Mouse (Mus musculus) liver, embryonic 12.5 days (tissue): ENCODE results near the gene Pam. TPM values are rescaled to one million over a fixed set of nuclear protein-coding genes. Genes with fewer than 3 reads are reported as not detected.
"Not testable (repeated sequence)": the region's sequence is repeated elsewhere in the genome, so short reads cannot be mapped to it uniquely, and the experiment has no call there.

Experiments
- ATAC-seq: fragments of 200-750 bp; cut with Nextera tagmentation; 2 replicates; pipeline ENCODE4 v1.8.0; 2017; ENCODE audit warnings: moderate number of reproducible peaks, mild to moderate bottlenecking, moderate library complexity
- H3K27ac ChIP-seq: fragments of 300-500 bp; sonication (generic); 2 replicates; pipeline ENCODE4 v1.5.1; 2016; ENCODE audit warnings: mild to moderate bottlenecking
- H3K27me3 ChIP-seq: fragments of 300-500 bp; sonication (generic); replicated peaks from 2 replicates; pipeline ENCODE4 v1.6.1; 2016; ENCODE audit warnings: mild to moderate bottlenecking, moderate library complexity
- H3K36me3 ChIP-seq: fragments of 300-500 bp; sonication (generic); 2 replicates; pipeline ENCODE4 v1.6.1; 2016; ENCODE audit warnings: mild to moderate bottlenecking, moderate library complexity
- H3K4me1 ChIP-seq: fragments of 300-500 bp; sonication (generic); 2 replicates; pipeline ENCODE4 v1.6.1; 2016
- H3K4me2 ChIP-seq: fragments of 300-500 bp; sonication (generic); 2 replicates; pipeline ENCODE4 v1.6.1; 2016; ENCODE audit warnings: mild to moderate bottlenecking, moderate library complexity
- H3K4me3 ChIP-seq: fragments of 300-500 bp; sonication (generic); 2 replicates; pipeline ENCODE4 v1.5.1; 2016; ENCODE audit warnings: mild to moderate bottlenecking, moderate library complexity
- H3K9ac ChIP-seq: fragments of 300-500 bp; sonication (generic); 2 replicates; pipeline ENCODE4 v1.6.1; 2016; ENCODE audit warnings: mild to moderate bottlenecking, moderate library complexity
- H3K9me3 ChIP-seq: fragments of 300-500 bp; sonication (generic); replicated peaks from 2 replicates; pipeline ENCODE4 v1.6.1; 2016; ENCODE audit warnings: mild to moderate bottlenecking, moderate library complexity
- WGBS: fragments of 180-500 bp; shearing (Covaris S2); methylation state at CpG from one replicate; pipeline ENCODE4 v1.1.7; 2016; ENCODE audit not compliant: insufficient replicate concordance; 5-methylcytosine and 5-hydroxymethylcytosine counted together
- polyA plus RNA-seq: library from polyadenylated mRNA; unstranded; fragments of >200 nt; fragmentation: Nextera tagmentation; extraction: Ambion mirVana; gene quantifications from 2 replicates; pipeline ENCODE4 v1.2.1, GENCODE M21; 2016

The Pam gene
- polyA plus RNA-seq, 1 experiment from 2014 or later: 11.3 TPM

GRCm38 (mm10) chr1:97768089-97768488 lies 327.4 kb downstream of the Pam start:
- H3K27ac ChIP-seq: no peak overlapping the region
- no peaks in the 10 kb centered on the region for H3K27me3 ChIP-seq
- H3K9me3 ChIP-seq: no peaks in the 10 kb centered on the region
- H3K4me2 ChIP-seq: peak overlapping the region; percentile 88
- no peak for ATAC-seq
- whole genome bisulfite sequencing: 65% methylated on average over 2 of the region's 2 CpGs
- no peak overlapping the region; the same call in 1 of the 2 replicates for H3K9ac ChIP-seq
- peak overlapping the region; percentile 89 for H3K4me3 ChIP-seq
- no peaks in the 10 kb centered on the region for H3K36me3 ChIP-seq
- H3K4me1 ChIP-seq: peaks cover 45% of the 10 kb centered on the region

DNA sequence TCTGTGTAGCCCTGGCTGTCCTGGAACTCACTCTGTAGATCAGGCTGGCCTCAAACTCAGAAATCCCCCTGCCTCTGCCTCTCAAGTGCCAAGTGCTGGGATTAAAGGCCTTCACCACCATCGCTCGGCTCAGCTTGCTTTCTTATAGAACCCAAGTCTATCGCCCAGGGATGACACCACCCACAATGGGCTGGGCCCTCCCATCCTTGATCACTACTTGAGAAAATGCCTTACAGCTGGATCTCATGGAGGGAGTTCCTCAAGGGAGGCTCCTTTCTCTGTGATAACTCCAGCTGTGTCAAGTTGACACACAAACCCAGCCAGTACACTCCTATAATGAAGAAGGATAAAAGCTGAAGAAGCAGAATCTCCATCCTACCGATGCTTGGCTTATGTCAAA lies 329.7 kb downstream of the Pam start:
- not testable (repeated sequence) for H3K36me3 ChIP-seq, H3K27ac ChIP-seq, H3K27me3 ChIP-seq, H3K4me2 ChIP-seq, ATAC-seq, H3K9ac ChIP-seq, H3K4me3 ChIP-seq, H3K9me3 ChIP-seq
- 73% methylated on average over 4 of the region's 4 CpGs for WGBS
- H3K4me1 ChIP-seq: peaks cover 26% of the 10 kb centered on the region

- no peaks in the 10 kb centered on the region for H3K9me3 ChIP-seq
- no peak for ATAC-seq
- H3K27ac ChIP-seq: no peak overlapping the region
- 81% methylated on average over 6 of the region's 6 CpGs for WGBS
- peaks cover 10% of the 10 kb centered on the region; the same call in 1 of the 2 replicates for H3K4me1 ChIP-seq
- H3K9ac ChIP-seq: no peak overlapping the region
- H3K4me2 ChIP-seq: no peak overlapping the region
- H3K36me3 ChIP-seq: peaks cover 11% of the 10 kb centered on the region
- no peaks in the 10 kb centered on the region for H3K27me3 ChIP-seq
- no peak overlapping the region for H3K4me3 ChIP-seq
These were observed 334.0 kb downstream of the Pam start for GRCm38 (mm10) chr1:97761477-97761876.

DNA sequence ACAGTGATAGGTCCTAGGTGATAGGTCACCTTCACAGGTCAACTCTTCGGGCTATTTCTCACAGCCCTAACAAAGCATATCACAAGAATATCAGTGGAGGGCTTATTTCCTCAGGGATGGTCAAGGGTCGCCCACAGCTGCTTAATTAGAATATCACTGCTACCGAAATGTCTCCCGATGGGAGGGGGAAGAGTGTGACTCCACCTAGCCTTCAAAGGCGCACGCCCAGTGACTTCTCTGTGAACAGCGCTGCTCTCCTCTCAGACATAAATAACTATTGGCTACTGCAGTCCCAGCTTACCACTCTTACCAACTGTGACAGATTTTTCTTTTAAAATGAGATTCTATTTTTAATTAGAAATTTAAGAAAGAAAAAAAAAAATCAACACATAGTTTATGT lies 334.8 kb downstream of the Pam start:
- no peaks in the 10 kb centered on the region for H3K9me3 ChIP-seq
- 75% methylated on average over 7 of the region's 7 CpGs for WGBS
- no peak for ATAC-seq
- H3K4me2 ChIP-seq: no peak overlapping the region
- H3K27me3 ChIP-seq: no peaks in the 10 kb centered on the region
- H3K27ac ChIP-seq: no peak overlapping the region
- H3K4me1 ChIP-seq: peaks cover 6% of the 10 kb centered on the region; the same call in 1 of the 2 replicates
- no peak overlapping the region for H3K9ac ChIP-seq
- peaks cover 14% of the 10 kb centered on the region for H3K36me3 ChIP-seq
- H3K4me3 ChIP-seq: no peak overlapping the region

GRCm38 (mm10) chr1:97759841-97760240 lies 335.6 kb downstream of the Pam start:
- H3K4me2 ChIP-seq: no peak overlapping the region
- no peak overlapping the region for H3K9ac ChIP-seq
- H3K27ac ChIP-seq: no peak overlapping the region
- H3K27me3 ChIP-seq: no peaks in the 10 kb centered on the region
- H3K4me3 ChIP-seq: no peak overlapping the region
- ATAC-seq: no peak
- H3K9me3 ChIP-seq: no peaks in the 10 kb centered on the region
- H3K36me3 ChIP-seq: peaks cover 22% of the 10 kb centered on the region
- H3K4me1 ChIP-seq: peaks cover 6% of the 10 kb centered on the region

- peaks cover 13% of the 10 kb centered on the region for H3K4me1 ChIP-seq
- peaks cover 43% of the 10 kb centered on the region for H3K36me3 ChIP-seq
- peak overlapping the region; percentile 45; the same call in 1 of the 2 replicates for H3K27ac ChIP-seq
- no peaks in the 10 kb centered on the region for H3K27me3 ChIP-seq
- 0 out of 2 replicates have a peak overlapping the region, but pooled peaks have one; percentile 17 for H3K9ac ChIP-seq
- no peaks in the 10 kb centered on the region for H3K9me3 ChIP-seq
- H3K4me3 ChIP-seq: no peak overlapping the region
- H3K4me2 ChIP-seq: no peak overlapping the region
- peak; percentile 67 for ATAC-seq
- 55% methylated on average over 4 of the region's 4 CpGs for WGBS
These were observed 341.1 kb downstream of the Pam start for GRCm38 (mm10) chr1:97754392-97754791.

- no peaks in the 10 kb centered on the region for H3K9me3 ChIP-seq
- peak; percentile 58; the same call in 1 of the 2 replicates for ATAC-seq
- no peak overlapping the region for H3K4me2 ChIP-seq
- H3K4me1 ChIP-seq: peaks cover 13% of the 10 kb centered on the region
- H3K36me3 ChIP-seq: peaks cover 46% of the 10 kb centered on the region
- H3K27ac ChIP-seq: no peak overlapping the region
- H3K27me3 ChIP-seq: no peaks in the 10 kb centered on the region
- H3K4me3 ChIP-seq: no peak overlapping the region
- no peak overlapping the region for H3K9ac ChIP-seq
These were observed 342.2 kb downstream of the Pam start for GRCm38 (mm10) chr1:97753216-97753615.

DNA sequence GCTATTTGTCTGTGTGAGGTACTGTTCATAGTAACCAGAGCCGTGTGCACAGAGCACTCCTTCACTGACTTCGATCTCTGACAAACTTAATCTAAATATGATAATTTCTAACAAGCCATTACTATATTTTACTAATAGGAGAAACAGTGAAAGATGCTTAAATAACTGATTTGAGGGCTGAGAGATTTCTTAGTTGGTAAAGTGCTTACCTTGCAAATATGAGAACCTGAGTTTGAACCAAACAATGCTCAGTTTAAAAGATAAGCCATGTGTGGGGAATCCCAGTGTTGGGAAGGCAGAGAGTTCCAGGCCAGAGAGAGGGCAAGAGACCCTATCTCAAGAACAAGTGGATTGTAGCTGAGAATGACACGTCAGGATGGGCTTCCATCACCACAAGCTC lies 347.3 kb downstream of the Pam start:
- ATAC-seq: no peak
- Histone ChIP-seq H3K27me3 (no peaks in the 10 kb centered on the region), H3K4me1 (peaks cover 4% of the 10 kb centered on the region), H3K36me3 (peaks cover 60% of the 10 kb centered on the region), H3K4me2 (no peak overlapping the region), H3K9ac (no peak overlapping the region), H3K9me3 (no peaks in the 10 kb centered on the region), H3K4me3 (no peak overlapping the region), H3K27ac (no peak overlapping the region)
- WGBS: 75% methylated on average over 3 of the region's 3 CpGs

DNA sequence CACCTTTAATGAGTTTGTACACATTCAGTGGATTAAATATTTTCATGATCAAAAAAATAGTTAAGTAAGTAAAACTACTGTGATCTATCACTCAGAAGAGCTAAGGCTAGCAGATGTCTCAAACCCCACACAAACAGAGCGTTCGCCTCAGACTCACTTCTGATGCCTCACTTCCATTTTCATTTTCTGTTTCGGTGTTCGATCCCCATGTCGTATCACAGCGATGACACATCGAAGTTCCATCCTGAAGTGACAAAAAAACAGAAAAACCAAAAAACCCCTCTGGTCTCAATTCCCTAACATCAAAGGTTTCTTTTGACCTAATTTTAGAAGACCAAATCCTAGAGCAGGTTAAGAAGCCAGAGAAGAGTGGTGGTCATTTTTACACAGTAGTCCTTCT lies 349.2 kb downstream of the Pam start:
- H3K9ac ChIP-seq: no peak overlapping the region
- peaks cover 14% of the 10 kb centered on the region for H3K4me1 ChIP-seq
- no peak for ATAC-seq
- H3K4me2 ChIP-seq: no peak overlapping the region
- peaks cover 61% of the 10 kb centered on the region for H3K36me3 ChIP-seq
- no peaks in the 10 kb centered on the region for H3K9me3 ChIP-seq
- WGBS: 91% methylated on average over 7 of the region's 7 CpGs
- no peak overlapping the region for H3K27ac ChIP-seq
- no peak overlapping the region for H3K4me3 ChIP-seq
- no peaks in the 10 kb centered on the region for H3K27me3 ChIP-seq

DNA sequence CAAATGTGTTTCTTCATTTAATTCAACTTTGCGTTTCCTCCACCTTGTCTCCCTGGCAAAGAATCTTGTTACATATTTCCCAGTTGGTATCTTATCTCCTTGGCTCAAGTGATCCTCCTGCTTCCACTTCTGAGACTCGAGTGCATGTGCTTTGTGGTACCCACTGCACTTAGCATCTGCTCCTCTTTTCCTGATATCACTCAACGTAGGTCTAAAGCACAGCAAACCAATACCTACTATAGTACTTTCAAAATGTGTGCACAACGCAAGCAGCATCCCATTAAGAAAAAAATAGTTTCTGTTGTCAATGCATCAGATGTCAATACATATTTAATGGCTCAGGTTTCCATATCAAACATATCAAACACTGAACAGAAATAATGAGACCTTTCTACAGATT lies 349.7 kb downstream of the Pam start:
- no peaks in the 10 kb centered on the region for H3K27me3 ChIP-seq
- no peak overlapping the region for H3K27ac ChIP-seq
- H3K4me3 ChIP-seq: no peak overlapping the region
- H3K9me3 ChIP-seq: no peaks in the 10 kb centered on the region
- 69% methylated on average over 4 of the region's 4 CpGs for WGBS
- no peak overlapping the region for H3K4me2 ChIP-seq
- H3K4me1 ChIP-seq: peaks cover 14% of the 10 kb centered on the region
- peaks cover 61% of the 10 kb centered on the region for H3K36me3 ChIP-seq
- no peak overlapping the region for H3K9ac ChIP-seq
- ATAC-seq: no peak
